Mouse (Mus musculus): ENCODE results near the gene Tnfaip8l1. TPM values are rescaled to one million over a fixed set of nuclear protein-coding genes. Genes with fewer than 3 reads are reported as not detected.

Tnfaip8l1 gene
- polyA plus RNA-seq, 1 experiment = 2.1 TPM

- Histone ChIP-seq H3K4me3 (ENCODE audit: insufficient read depth, low read length) (no peak overlapping the region), H3K27ac (ENCODE audit: insufficient read depth, low read length) (no peak overlapping the region), H3K4me1 (ENCODE audit: control insufficient read depth, insufficient read depth, low read length) (peaks cover 3% of the 10 kb centered on the region; the same call in 1 of the 2 replicates)
- TF ChIP-seq POLR2A (IDR thresholded peaks at IDR 0.05; ENCODE audit: low read depth, low read length) = no peak
Measured at GRCm38 (mm10) chr17:56136558-56136957, 25.7 kb upstream of the Tnfaip8l1 start.

- no peak overlapping the region for H3K4me3 ChIP-seq (ENCODE audit: insufficient read depth, low read length)
- TF ChIP-seq CTCF (IDR thresholded peaks at IDR 0.05; ENCODE audit: borderline replicate concordance, insufficient read depth, low read length) (no peak), POLR2A (IDR thresholded peaks at IDR 0.05; ENCODE audit: low read depth, low read length) (no peak)
- no peak overlapping the region for H3K27ac ChIP-seq (ENCODE audit: insufficient read depth, low read length)
- peaks cover 3% of the 10 kb centered on the region; the same call in 1 of the 2 replicates for H3K4me1 ChIP-seq (ENCODE audit: control insufficient read depth, insufficient read depth, low read length)
Measured at GRCm38 (mm10) chr17:56137839-56138613, 24.3 kb upstream of the Tnfaip8l1 start.

GRCm38 (mm10) chr17:56139355-56139754, 22.9 kb upstream of the Tnfaip8l1 start:
- no peak overlapping the region; the same call in 1 of the 2 replicates for H3K4me3 ChIP-seq (ENCODE audit: insufficient read depth, low read length)

GRCm38 (mm10) chr17:56139858-56140595, 22.2 kb upstream of the Tnfaip8l1 start, which contains the start of gene Sema6b:
Sema6b (minus strand) TSS chr17:56140343.
- H3K4me1 ChIP-seq (ENCODE audit: control insufficient read depth, insufficient read depth, low read length) = no peaks in the 10 kb centered on the region
- H3K27ac ChIP-seq (ENCODE audit: insufficient read depth, low read length) = no peak within 1 kb of the TSS
- TF ChIP-seq POLR2A (IDR thresholded peaks at IDR 0.05; ENCODE audit: low read depth, low read length) = no peak
- no peak; the same call in 1 of the 2 replicates for TF ChIP-seq CTCF (IDR thresholded peaks at IDR 0.05; ENCODE audit: borderline replicate concordance, insufficient read depth, low read length)
- H3K4me3 ChIP-seq (ENCODE audit: insufficient read depth, low read length) = peak within 1 kb of the TSS; percentile 53

More at GRCm38 (mm10) chr17:56139355-56139754, 22.9 kb upstream of the Tnfaip8l1 start:
- no peak for TF ChIP-seq POLR2A (IDR thresholded peaks at IDR 0.05; ENCODE audit: low read depth, low read length)
- Histone ChIP-seq H3K4me1 (ENCODE audit: control insufficient read depth, insufficient read depth, low read length) (peaks cover 2% of the 10 kb centered on the region; the same call in 1 of the 2 replicates), H3K27ac (ENCODE audit: insufficient read depth, low read length) (no peak overlapping the region)

GRCm38 (mm10) chr17:56141702-56142605, 20.3 kb upstream of the Tnfaip8l1 start:
- no peak overlapping the region for H3K27ac ChIP-seq (ENCODE audit: insufficient read depth, low read length)
- H3K4me3 ChIP-seq (ENCODE audit: insufficient read depth, low read length) = no peak overlapping the region
- no peak for TF ChIP-seq CTCF (IDR thresholded peaks at IDR 0.05; ENCODE audit: borderline replicate concordance, insufficient read depth, low read length)
- no peak for TF ChIP-seq POLR2A (IDR thresholded peaks at IDR 0.05; ENCODE audit: low read depth, low read length)
- no peaks in the 10 kb centered on the region for H3K4me1 ChIP-seq (ENCODE audit: control insufficient read depth, insufficient read depth, low read length)

- no peak for TF ChIP-seq POLR2A (IDR thresholded peaks at IDR 0.05; ENCODE audit: low read depth, low read length)
- no peak for TF ChIP-seq CTCF (IDR thresholded peaks at IDR 0.05; ENCODE audit: borderline replicate concordance, insufficient read depth, low read length)
- no peak overlapping the region for H3K4me3 ChIP-seq (ENCODE audit: insufficient read depth, low read length)
- H3K27ac ChIP-seq (ENCODE audit: insufficient read depth, low read length) = no peak overlapping the region
- no peaks in the 10 kb centered on the region for H3K4me1 ChIP-seq (ENCODE audit: control insufficient read depth, insufficient read depth, low read length)
Measured at GRCm38 (mm10) chr17:56144546-56144945, 17.7 kb upstream of the Tnfaip8l1 start.

- TF ChIP-seq CTCF (IDR thresholded peaks at IDR 0.05; ENCODE audit: borderline replicate concordance, insufficient read depth, low read length) = no peak
- TF ChIP-seq POLR2A (IDR thresholded peaks at IDR 0.05; ENCODE audit: low read depth, low read length) = no peak
- H3K4me3 ChIP-seq (ENCODE audit: insufficient read depth, low read length) = no peak overlapping the region
- no peaks in the 10 kb centered on the region for H3K4me1 ChIP-seq (ENCODE audit: control insufficient read depth, insufficient read depth, low read length)
- no peak overlapping the region for H3K27ac ChIP-seq (ENCODE audit: insufficient read depth, low read length)
Measured at GRCm38 (mm10) chr17:56146131-56146530, 16.1 kb upstream of the Tnfaip8l1 start.

GRCm38 (mm10) chr17:56147420-56147819, 14.9 kb upstream of the Tnfaip8l1 start:
- TF ChIP-seq POLR2A (IDR thresholded peaks at IDR 0.05; ENCODE audit: low read depth, low read length) (no peak), CTCF (IDR thresholded peaks at IDR 0.05; ENCODE audit: borderline replicate concordance, insufficient read depth, low read length) (no peak)
- Histone ChIP-seq H3K4me3 (ENCODE audit: insufficient read depth, low read length) (no peak overlapping the region), H3K4me1 (ENCODE audit: control insufficient read depth, insufficient read depth, low read length) (no peaks in the 10 kb centered on the region), H3K27ac (ENCODE audit: insufficient read depth, low read length) (no peak overlapping the region)

- no peak for TF ChIP-seq POLR2A (IDR thresholded peaks at IDR 0.05; ENCODE audit: low read depth, low read length)
- TF ChIP-seq CTCF (IDR thresholded peaks at IDR 0.05; ENCODE audit: borderline replicate concordance, insufficient read depth, low read length) = no peak
- Histone ChIP-seq H3K4me3 (ENCODE audit: insufficient read depth, low read length) (no peak overlapping the region), H3K4me1 (ENCODE audit: control insufficient read depth, insufficient read depth, low read length) (no peaks in the 10 kb centered on the region), H3K27ac (ENCODE audit: insufficient read depth, low read length) (no peak overlapping the region)
Measured at GRCm38 (mm10) chr17:56148280-56148679, 14.0 kb upstream of the Tnfaip8l1 start.

Data from embryonic fibroblast, embryonic 13.5 days (primary cell).